Mouse (Mus musculus) lung, adult 2 months (tissue): ENCODE measurements around the gene Exoc8.

ENCODE experiments used
- CTCF ChIP-seq: fragments of 200-500 bp; IDR thresholded peaks from 2 replicates; pipeline ENCODE4 v1.5.1; 2011; ENCODE audit warnings: mild to moderate bottlenecking, low read length, control low read depth; ENCODE audit not compliant: insufficient read depth
- POLR2A ChIP-seq: fragments of 200-500 bp; IDR thresholded peaks from 2 replicates; pipeline ENCODE4 v1.6.1; 2011; ENCODE audit warnings: low read depth, mild to moderate bottlenecking, control low read depth, low read length, borderline replicate concordance; ENCODE audit errors: extremely low read depth

GRCm38 (mm10) chr8:124930086-124930485, 32.6 kb upstream of the Exoc8 start:
- TF ChIP-seq CTCF (no peak), POLR2A (no peak)
